Mouse (Mus musculus) intestine, embryonic 16.5 days (tissue): ENCODE results near the gene Trpm3. TPM values are rescaled to one million over a fixed set of nuclear protein-coding genes. Genes with fewer than 3 reads are reported as not detected.

Experiments used
- ATAC-seq: fragments of 200-750 bp; cut with Nextera tagmentation; 2 replicates; pipeline ENCODE4 v1.8.0; 2017; ENCODE audit warnings: moderate TSS enrichment, moderate library complexity
- H3K27ac ChIP-seq: fragments of 300-500 bp; sonication (generic); 2 replicates; pipeline ENCODE4 v1.5.1; 2014; ENCODE audit warnings: mild to moderate bottlenecking, low read length
- H3K27me3 ChIP-seq: fragments of 300-500 bp; sonication (generic); replicated peaks from 2 replicates; pipeline ENCODE4 v1.6.1; 2014; ENCODE audit warnings: low read length, control low read depth, mixed read lengths; ENCODE audit not compliant: control insufficient read depth, insufficient read depth
- H3K36me3 ChIP-seq: fragments of 300-500 bp; sonication (generic); 2 replicates; pipeline ENCODE4 v1.6.1; 2014; ENCODE audit warnings: low read length, control low read depth; ENCODE audit not compliant: control insufficient read depth, insufficient read depth
- H3K4me1 ChIP-seq: fragments of 300-500 bp; sonication (generic); 2 replicates; pipeline ENCODE4 v1.6.1; 2014; ENCODE audit warnings: low read length, control low read depth, mixed read lengths; ENCODE audit not compliant: control insufficient read depth, insufficient read depth
- H3K4me2 ChIP-seq: fragments of 300-500 bp; sonication (generic); 2 replicates; pipeline ENCODE4 v1.6.1; 2014; ENCODE audit warnings: low read depth, low read length, control low read depth
- H3K4me3 ChIP-seq: fragments of 300-500 bp; sonication (generic); 2 replicates; pipeline ENCODE4 v1.5.1; 2014; ENCODE audit warnings: mild to moderate bottlenecking, low read length
- H3K9ac ChIP-seq: fragments of 300-500 bp; sonication (generic); 2 replicates; pipeline ENCODE4 v1.6.1; 2014; ENCODE audit warnings: low read depth, low read length
- H3K9me3 ChIP-seq: fragments of 300-500 bp; sonication (generic); 2 replicates; pipeline ENCODE4 v1.6.1; 2016; ENCODE audit warnings: low read length, control low read depth; ENCODE audit not compliant: control insufficient read depth
- whole genome bisulfite sequencing: fragments of 180-500 bp; shearing (Covaris S2); extraction: QIAGEN DNeasy Blood & Tissue Kit; methylation state at CpG from one replicate; pipeline ENCODE4 v1.1.7; 2014; 5-methylcytosine and 5-hydroxymethylcytosine counted together
- polyA plus RNA-seq: library from polyadenylated mRNA; unstranded; fragments of >200 nt; fragmentation: Nextera tagmentation; extraction: Ambion mirVana; gene quantifications from 2 replicates; pipeline ENCODE4 v1.2.1, GENCODE M21; 2015

The Trpm3 gene
- polyA plus RNA-seq, 1 experiment from 2014 or later: 0.27 TPM

DNA sequence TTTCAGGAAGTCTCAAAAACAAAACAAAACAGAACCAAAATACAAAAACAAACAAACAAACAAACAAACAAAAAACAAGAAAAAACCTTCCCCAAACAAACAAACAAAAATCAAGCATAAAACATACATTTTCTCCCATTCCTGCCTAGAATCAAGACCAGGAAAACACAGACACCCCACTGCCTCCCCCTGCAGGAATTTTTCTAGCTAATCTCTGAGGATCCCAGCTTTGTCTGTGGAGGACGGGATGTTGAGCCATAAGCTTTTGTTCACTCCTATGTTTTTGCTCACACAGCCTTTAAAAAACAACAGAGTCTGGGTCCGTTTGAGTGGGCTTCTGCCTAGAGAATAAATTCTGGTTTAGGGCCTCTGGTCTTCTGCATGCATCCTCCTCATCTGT, 162.1 kb downstream of the Trpm3 start:
- Histone ChIP-seq H3K4me1 (no peaks in the 10 kb centered on the region), H3K9me3 (no peaks in the 10 kb centered on the region), H3K27me3 (no peaks in the 10 kb centered on the region), H3K9ac (no peak overlapping the region), H3K4me3 (no peak overlapping the region), H3K4me2 (no peak overlapping the region), H3K27ac (no peak overlapping the region), H3K36me3 (no peaks in the 10 kb centered on the region)
- 61% methylated on average over 2 of the region's 2 CpGs for WGBS
- no peak for ATAC-seq

DNA sequence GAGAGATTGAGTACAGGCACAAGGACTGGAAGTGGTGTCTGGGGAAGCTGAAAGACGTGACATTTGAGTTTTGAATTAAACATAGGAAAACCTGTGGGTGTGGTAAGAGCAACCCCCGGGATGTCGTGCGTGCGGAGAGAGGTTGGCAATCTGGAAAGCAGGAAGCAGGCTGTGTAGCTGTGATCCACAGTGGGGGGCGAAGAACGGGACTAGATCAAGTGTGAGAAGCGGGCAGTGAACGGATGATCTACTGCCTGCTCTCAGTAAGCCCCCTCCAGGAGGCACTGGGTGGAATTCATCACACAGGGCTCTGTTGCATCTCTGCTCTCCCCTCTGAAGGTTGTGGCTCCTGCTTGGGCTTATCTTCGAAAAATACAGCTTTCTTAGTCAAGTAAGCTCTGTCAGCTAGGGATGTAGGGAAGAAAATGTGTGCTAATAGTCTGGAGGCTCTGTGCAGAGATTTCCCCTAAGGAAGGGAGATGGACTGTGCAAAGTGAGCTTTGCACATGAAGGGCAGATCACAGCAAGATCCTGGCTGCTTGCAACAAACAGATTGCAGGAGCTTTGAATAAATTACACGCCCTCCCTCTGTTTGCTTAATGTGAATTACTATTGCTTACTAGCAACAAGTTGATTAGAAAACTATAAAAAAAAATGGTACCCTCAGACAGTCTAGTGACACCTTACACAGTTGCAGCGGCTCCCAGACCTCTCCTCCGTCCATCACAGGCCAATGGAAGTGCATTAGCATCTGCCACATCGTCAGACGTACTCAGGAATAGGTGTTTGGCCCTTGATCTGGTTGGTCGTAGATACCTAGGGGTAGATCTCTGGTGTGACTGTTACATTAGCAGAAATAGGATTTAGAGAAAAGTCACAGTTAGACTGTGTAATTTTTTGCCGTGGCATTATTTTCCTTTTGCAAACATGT, 164.4 kb downstream of the Trpm3 start:
- Histone ChIP-seq H3K4me1 (no peaks in the 10 kb centered on the region), H3K36me3 (no peaks in the 10 kb centered on the region), H3K4me3 (no peak overlapping the region), H3K27me3 (no peaks in the 10 kb centered on the region), H3K9me3 (no peaks in the 10 kb centered on the region), H3K27ac (no peak overlapping the region), H3K9ac (no peak overlapping the region), H3K4me2 (no peak overlapping the region)
- ATAC-seq: no peak
- 35% methylated on average over 17 of the region's 17 CpGs for WGBS

DNA sequence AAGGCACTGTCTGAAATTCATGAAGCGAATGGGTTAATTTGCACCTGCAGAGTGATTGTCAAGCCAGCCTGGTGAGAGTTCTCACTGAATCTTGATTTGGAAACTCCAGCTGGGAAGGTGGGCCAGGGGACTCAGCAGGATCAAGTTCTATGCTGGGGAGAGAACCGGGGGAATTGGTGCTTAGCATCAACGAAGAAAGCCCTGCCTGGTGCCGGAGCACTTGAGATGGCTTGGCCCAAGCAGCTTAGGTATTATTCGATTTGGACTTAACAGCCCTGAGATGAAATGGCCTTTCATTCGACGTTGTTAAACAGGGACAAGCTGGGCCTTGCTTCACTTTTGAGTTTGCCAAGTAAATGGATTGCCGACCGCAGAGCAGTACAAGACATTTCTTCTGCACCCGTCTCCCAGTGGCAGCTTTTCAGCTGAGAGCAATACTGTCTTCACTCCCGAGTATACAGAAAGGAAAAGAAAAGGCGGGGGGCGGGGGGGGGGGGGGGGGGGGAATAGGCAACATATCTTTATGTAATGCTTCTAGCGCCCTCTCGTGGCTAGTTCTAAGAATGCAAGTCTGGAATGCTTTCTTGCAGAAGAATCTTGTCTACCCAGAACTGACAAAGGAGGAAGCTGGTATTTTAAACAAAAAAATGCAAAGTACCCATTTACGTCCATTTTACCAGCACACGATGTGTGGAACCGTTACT, 165.3 kb downstream of the Trpm3 start:
- H3K4me1 ChIP-seq: no peaks in the 10 kb centered on the region
- H3K36me3 ChIP-seq: no peaks in the 10 kb centered on the region
- no peak overlapping the region for H3K27ac ChIP-seq
- H3K9ac ChIP-seq: no peak overlapping the region
- H3K4me2 ChIP-seq: peak overlapping the region; percentile 37
- 5% methylated on average over 16 of the region's 18 CpGs for WGBS
- ATAC-seq: peak; percentile 40
- H3K4me3 ChIP-seq: peak overlapping the region; percentile 27
- no peaks in the 10 kb centered on the region for H3K9me3 ChIP-seq
- no peaks in the 10 kb centered on the region for H3K27me3 ChIP-seq

DNA sequence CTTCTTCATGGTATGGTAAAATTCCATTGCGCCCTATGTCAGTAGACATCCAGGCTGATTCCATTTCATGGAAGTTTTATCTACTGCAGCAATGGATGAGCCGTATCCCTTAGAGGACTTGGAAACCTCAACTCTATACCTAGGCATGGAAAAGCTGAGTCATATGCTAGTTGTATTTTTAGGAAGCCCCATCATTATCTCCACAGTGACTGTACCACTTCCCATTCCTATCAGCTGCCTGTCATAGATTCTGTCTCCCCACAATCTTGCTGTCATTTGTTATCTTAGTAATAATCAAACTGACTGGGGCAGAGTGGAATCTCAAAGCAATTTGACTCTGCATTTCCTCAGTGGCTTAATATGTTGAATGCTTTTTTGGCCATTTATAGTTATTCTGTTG, 169.2 kb downstream of the Trpm3 start:
- Histone ChIP-seq H3K4me2 (no peak overlapping the region), H3K9me3 (no peaks in the 10 kb centered on the region), H3K27me3 (no peaks in the 10 kb centered on the region), H3K36me3 (no peaks in the 10 kb centered on the region), H3K9ac (no peak overlapping the region), H3K27ac (no peak overlapping the region), H3K4me1 (no peaks in the 10 kb centered on the region), H3K4me3 (no peak overlapping the region)
- no peak for ATAC-seq
- 96% methylated on average over 2 of the region's 2 CpGs for WGBS

DNA sequence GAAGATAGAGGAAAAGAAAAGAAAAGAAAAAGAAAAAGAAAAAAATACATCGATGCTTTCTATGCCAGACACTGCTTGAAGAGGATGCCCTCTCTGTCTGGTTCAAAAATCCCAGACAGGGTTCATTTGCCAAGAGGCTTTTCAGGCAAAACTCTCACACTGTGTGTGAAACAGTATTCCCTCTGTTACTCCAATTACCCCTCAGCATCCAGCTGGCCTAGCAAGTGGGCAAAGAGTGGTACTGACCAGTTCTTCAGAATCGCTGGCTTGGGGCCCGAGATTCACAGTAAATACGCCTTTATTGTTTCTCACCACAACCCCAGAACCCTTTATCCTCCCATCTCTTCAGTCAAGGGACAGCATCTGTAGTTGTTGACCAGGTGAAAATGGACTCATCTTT, 178.5 kb downstream of the Trpm3 start:
- no peak overlapping the region for H3K27ac ChIP-seq
- no peaks in the 10 kb centered on the region for H3K36me3 ChIP-seq
- no peak overlapping the region for H3K9ac ChIP-seq
- no peak overlapping the region for H3K4me3 ChIP-seq
- WGBS: 91% methylated on average over 4 of the region's 4 CpGs
- no peaks in the 10 kb centered on the region for H3K9me3 ChIP-seq
- H3K27me3 ChIP-seq: no peaks in the 10 kb centered on the region
- no peak overlapping the region for H3K4me2 ChIP-seq
- no peaks in the 10 kb centered on the region for H3K4me1 ChIP-seq
- no peak for ATAC-seq

DNA sequence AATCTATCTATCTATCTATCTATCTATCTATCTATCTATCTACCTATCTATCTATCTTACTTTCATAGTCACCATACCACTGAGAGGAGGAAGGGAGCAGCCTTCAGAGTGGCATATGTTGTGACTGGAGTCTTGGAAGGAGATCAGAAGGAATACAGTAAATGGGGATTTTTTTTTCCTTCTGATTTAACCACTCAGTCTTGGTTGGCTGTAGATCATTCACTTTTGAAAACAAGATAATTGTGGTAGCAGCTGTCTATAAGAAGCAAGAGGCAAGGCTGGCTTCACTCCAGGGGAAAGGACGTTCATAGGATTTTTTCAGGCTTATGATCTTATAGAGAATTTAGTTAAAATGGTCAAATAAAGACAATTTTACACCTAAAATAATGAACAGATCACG, 188.0 kb downstream of the Trpm3 start:
- no peak overlapping the region for H3K4me3 ChIP-seq
- H3K36me3 ChIP-seq: no peaks in the 10 kb centered on the region
- no peaks in the 10 kb centered on the region for H3K9me3 ChIP-seq
- ATAC-seq: no peak
- H3K27me3 ChIP-seq: no peaks in the 10 kb centered on the region
- 55% methylated on average over 2 of the region's 2 CpGs for WGBS
- no peaks in the 10 kb centered on the region for H3K4me1 ChIP-seq
- no peak overlapping the region for H3K4me2 ChIP-seq
- H3K9ac ChIP-seq: no peak overlapping the region
- no peak overlapping the region for H3K27ac ChIP-seq

DNA sequence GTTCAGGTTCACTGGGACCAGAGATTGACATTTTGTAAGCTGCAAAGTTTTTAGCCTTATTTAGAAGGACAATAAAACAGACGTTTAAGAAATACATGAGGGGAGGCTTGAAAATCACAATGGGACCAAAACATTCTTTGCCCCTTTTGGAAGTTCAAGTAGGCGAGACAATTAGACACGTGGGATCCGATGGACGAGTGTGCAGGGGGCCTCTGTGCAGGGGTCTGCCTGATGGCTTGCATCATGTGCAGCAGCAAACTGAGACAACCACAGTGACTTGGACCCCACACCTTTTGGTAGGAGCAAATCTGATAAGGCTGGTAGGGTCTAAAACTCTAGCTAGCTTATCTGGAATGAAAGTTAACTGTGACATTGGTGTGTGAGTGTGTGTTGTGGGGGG, 188.4 kb downstream of the Trpm3 start:
- no peak overlapping the region for H3K9ac ChIP-seq
- WGBS: 69% methylated on average over 5 of the region's 5 CpGs
- ATAC-seq: no peak
- H3K4me1 ChIP-seq: no peaks in the 10 kb centered on the region
- H3K4me2 ChIP-seq: no peak overlapping the region
- no peaks in the 10 kb centered on the region for H3K27me3 ChIP-seq
- no peaks in the 10 kb centered on the region for H3K36me3 ChIP-seq
- no peak overlapping the region for H3K4me3 ChIP-seq
- no peak overlapping the region for H3K27ac ChIP-seq
- H3K9me3 ChIP-seq: no peaks in the 10 kb centered on the region

DNA sequence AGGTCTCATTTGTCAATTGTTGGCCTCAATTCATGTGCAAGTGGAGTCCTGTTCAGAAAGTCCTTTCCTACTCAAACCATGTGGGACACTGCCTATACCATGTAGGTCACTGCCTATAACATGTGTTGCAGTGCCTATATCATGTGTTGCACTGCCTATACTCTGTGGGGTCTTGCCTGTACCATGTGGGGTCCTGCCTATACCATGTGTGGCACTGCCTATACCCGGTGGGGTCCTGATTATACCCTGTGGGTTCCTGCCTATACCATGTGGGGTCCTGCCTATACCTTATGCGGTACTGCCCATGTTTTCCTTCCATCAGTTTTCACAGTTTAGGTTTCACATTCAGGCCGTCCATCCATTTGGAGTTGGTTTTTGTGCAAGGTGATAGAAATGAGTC, 197.4 kb downstream of the Trpm3 start:
- Histone ChIP-seq H3K4me3 (no peak overlapping the region), H3K27ac (no peak overlapping the region), H3K4me2 (no peak overlapping the region), H3K9me3 (no peaks in the 10 kb centered on the region), H3K4me1 (no peaks in the 10 kb centered on the region), H3K9ac (no peak overlapping the region), H3K27me3 (no peaks in the 10 kb centered on the region), H3K36me3 (no peaks in the 10 kb centered on the region)
- WGBS: 86% methylated on average over 3 of the region's 3 CpGs
- ATAC-seq: no peak

DNA sequence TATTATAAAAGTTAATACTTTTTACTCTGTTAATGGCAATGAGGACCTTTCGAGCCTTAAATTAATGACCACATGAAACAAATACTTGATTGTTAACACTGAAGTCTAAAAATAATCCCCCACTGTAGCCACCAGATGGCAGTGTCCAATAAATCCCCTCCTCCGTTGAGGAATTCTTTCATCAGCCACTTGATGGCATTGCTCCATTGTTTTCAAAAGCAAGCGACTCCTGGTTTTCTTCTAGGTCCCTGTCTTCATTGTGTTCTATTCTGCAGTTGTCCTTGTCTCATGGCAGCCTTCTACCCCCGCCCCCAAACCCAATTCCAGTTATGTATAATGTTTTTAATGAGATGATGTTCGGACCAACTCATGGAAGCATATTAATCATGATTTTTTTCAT, 198.6 kb downstream of the Trpm3 start:
- H3K9ac ChIP-seq: no peak overlapping the region
- no peaks in the 10 kb centered on the region for H3K36me3 ChIP-seq
- no peaks in the 10 kb centered on the region for H3K27me3 ChIP-seq
- H3K9me3 ChIP-seq: no peaks in the 10 kb centered on the region
- H3K4me1 ChIP-seq: no peaks in the 10 kb centered on the region
- H3K4me3 ChIP-seq: no peak overlapping the region
- ATAC-seq: no peak
- 16% methylated on average over 5 of the region's 5 CpGs for WGBS
- H3K27ac ChIP-seq: no peak overlapping the region
- no peak overlapping the region for H3K4me2 ChIP-seq
